Mouse (Mus musculus): ENCODE results near the gene Egln1. TPM values are rescaled to one million over a fixed set of nuclear protein-coding genes. Genes with fewer than 3 reads are reported as not detected.

Egln1 gene
- total and polyA plus RNA-seq, 3 experiments = 47.1 to 55.0 TPM; not detected in 1

DNA sequence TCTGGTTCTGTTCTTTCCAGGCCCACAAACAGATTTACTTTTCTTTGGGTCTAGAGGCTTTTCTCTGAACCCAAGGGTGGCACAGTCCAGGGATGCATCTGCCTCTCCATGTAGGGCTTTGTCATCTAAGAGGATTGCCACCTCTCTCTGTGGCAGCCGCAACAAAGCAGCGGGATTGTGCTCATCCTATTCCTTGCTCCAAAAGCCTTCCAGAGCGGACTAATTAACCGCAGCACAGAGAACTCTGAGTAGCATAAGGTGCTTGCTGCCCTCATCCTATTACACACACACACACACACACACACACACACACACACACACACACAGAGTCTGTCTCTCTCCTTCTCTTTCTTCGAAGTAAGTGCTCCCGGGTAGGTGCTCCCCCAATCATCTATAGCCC lies 5.3 kb downstream of the Egln1 start:
- no peak for DNase-seq (ENCODE audit: low read depth, low spot score)
- H3K4me3 ChIP-seq (ENCODE audit: control insufficient read depth in 1 of 2, insufficient read depth in 1 of 2, low read depth in 2 of 2, low read length in 2 of 2) = no peak overlapping the region
- H3K27ac ChIP-seq (ENCODE audit: control insufficient read depth, low read depth, low read length) = no peak overlapping the region
- TF ChIP-seq MXI1 (IDR thresholded peaks at IDR 0.05; ENCODE audit: low read depth, low read length) (no peak), HCFC1 (IDR thresholded peaks at IDR 0.05; ENCODE audit: low read depth, low read length) (no peak)
- H3K9ac ChIP-seq (ENCODE audit: control insufficient read depth, low read depth, low read length, poor library complexity, severe bottlenecking) = no peak overlapping the region
- H3K9me3 ChIP-seq (replicated peaks; ENCODE audit: insufficient read depth, low read length) = no peaks in the 10 kb centered on the region
- peaks cover 3 to 10% of the 10 kb centered on the region in 2 experiments for H3K36me3 ChIP-seq (ENCODE audit: control insufficient read depth in 1 of 2, insufficient read depth in 2 of 2, low read length in 2 of 2)
- peaks cover 5 to 11% of the 10 kb centered on the region in 2 experiments; a peak in 3 of 4 replicates for H3K4me1 ChIP-seq (ENCODE audit: control insufficient read depth in 1 of 2, insufficient read depth in 2 of 2, low read length in 2 of 2)
- no peaks in the 10 kb centered on the region for H3K27me3 ChIP-seq (ENCODE audit: control insufficient read depth in 1 of 2, insufficient read depth in 2 of 2, low read length in 2 of 2)
- H3K79me2 ChIP-seq (ENCODE audit: control insufficient read depth, insufficient read depth, low read length, poor library complexity) = peaks cover 52% of the 10 kb centered on the region

DNA sequence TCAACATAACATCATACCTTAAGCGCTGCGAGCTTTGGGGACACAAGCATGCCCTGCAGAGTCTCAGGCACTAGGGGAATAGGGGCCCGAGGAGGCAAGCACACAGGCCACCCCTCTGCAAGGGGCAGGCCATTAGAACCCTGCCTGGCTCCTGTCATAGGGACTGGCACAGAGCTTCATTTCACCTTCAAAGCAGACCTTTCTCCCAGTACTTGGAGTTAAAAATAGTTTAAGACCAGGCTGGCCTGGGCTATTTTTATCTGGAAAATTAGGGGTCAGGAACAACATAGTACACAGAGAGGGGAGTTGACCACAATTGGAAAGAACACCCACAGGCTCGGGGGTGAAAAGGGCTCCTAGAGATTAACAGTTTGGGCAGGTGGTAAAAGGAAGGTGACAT lies 11.8 kb downstream of the Egln1 start:
- no peaks in the 10 kb centered on the region for H3K4me1 ChIP-seq (ENCODE audit: control insufficient read depth in 1 of 2, insufficient read depth in 2 of 2, low read length in 2 of 2)
- H3K9ac ChIP-seq (ENCODE audit: control insufficient read depth, low read depth, low read length, poor library complexity, severe bottlenecking) = no peak overlapping the region
- H3K36me3 ChIP-seq (ENCODE audit: control insufficient read depth in 1 of 2, insufficient read depth in 2 of 2, low read length in 2 of 2) = peaks cover 0 to 2% of the 10 kb centered on the region in 2 experiments; a peak in 2 of 4 replicates
- no peaks in the 10 kb centered on the region for H3K27me3 ChIP-seq (ENCODE audit: control insufficient read depth in 1 of 2, insufficient read depth in 2 of 2, low read length in 2 of 2)
- H3K4me3 ChIP-seq (ENCODE audit: control insufficient read depth in 1 of 2, insufficient read depth in 1 of 2, low read depth in 2 of 2, low read length in 2 of 2) = no peak overlapping the region
- TF ChIP-seq CTCF (IDR thresholded peaks at IDR 0.05 in 2 of 3, conservative IDR thresholded peaks at IDR 0.05 in 1 of 3; ENCODE audit: control insufficient read depth in 1 of 3, insufficient read depth in 1 of 3, low read depth in 2 of 3, low read length in 3 of 3, poor library complexity in 1 of 3, severe bottlenecking in 1 of 3) = no peak
- no peak for TF ChIP-seq MYB (IDR thresholded peaks at IDR 0.05; ENCODE audit: low read depth, low read length)
- no peak for TF ChIP-seq ELF1 (IDR thresholded peaks at IDR 0.05; ENCODE audit: low read depth, low read length)
- no peak for TF ChIP-seq RAD21 (IDR thresholded peaks at IDR 0.05; ENCODE audit: low read depth, low read length)
- no peak for TF ChIP-seq MYC (IDR thresholded peaks at IDR 0.05; ENCODE audit: low read depth, low read length)
- no peak for TF ChIP-seq CHD1 (IDR thresholded peaks at IDR 0.05; ENCODE audit: low read depth, low read length)
- TF ChIP-seq JUND (IDR thresholded peaks at IDR 0.05; ENCODE audit: low read depth, low read length) = no peak
- TF ChIP-seq GABPA (IDR thresholded peaks at IDR 0.05; ENCODE audit: low read depth, low read length) = no peak
- no peak for TF ChIP-seq KAT2A (conservative IDR thresholded peaks at IDR 0.05; ENCODE audit: low read depth, low read length)
- TF ChIP-seq E2F4 (IDR thresholded peaks at IDR 0.05; ENCODE audit: borderline replicate concordance, low read depth, low read length) = no peak
- peaks cover 28% of the 10 kb centered on the region for H3K79me2 ChIP-seq (ENCODE audit: control insufficient read depth, insufficient read depth, low read length, poor library complexity)
- DNase-seq (ENCODE audit: low read depth, low spot score) = no peak
- H3K27ac ChIP-seq (ENCODE audit: control insufficient read depth, low read depth, low read length) = no peak overlapping the region
- no peaks in the 10 kb centered on the region for H3K9me3 ChIP-seq (replicated peaks; ENCODE audit: insufficient read depth, low read length)

DNA sequence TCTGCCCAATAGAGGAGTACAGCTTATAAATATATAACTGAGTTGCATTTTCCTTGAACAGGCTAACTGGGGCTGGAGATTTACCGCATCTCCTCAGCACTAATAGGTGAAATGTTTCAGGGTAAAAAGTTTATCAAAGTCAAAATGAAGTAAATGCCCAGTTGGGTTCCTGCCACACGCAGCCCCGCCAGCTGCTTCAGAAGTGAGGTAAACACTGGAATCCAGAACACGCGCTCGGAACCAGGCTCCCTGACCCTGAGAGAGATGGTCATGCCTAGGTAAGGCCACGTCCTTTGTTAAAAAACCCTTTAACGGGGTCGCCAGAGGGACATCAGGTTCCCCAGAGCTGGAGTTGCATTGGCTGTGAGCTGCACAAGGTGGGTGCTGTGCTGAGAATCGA lies 12.4 kb downstream of the Egln1 start:
- Histone ChIP-seq H3K36me3 (ENCODE audit: control insufficient read depth in 1 of 2, insufficient read depth in 2 of 2, low read length in 2 of 2) (peaks cover 0 to 2% of the 10 kb centered on the region in 2 experiments; a peak in 2 of 4 replicates), H3K4me1 (ENCODE audit: control insufficient read depth in 1 of 2, insufficient read depth in 2 of 2, low read length in 2 of 2) (no peaks in the 10 kb centered on the region), H3K79me2 (ENCODE audit: control insufficient read depth, insufficient read depth, low read length, poor library complexity) (peaks cover 26% of the 10 kb centered on the region)

More for the DNA sequence above, 12.4 kb downstream of the Egln1 start:
- no peak overlapping the region for H3K4me3 ChIP-seq (ENCODE audit: control insufficient read depth in 1 of 2, insufficient read depth in 1 of 2, low read depth in 2 of 2, low read length in 2 of 2)
- H3K27me3 ChIP-seq (ENCODE audit: control insufficient read depth in 1 of 2, insufficient read depth in 2 of 2, low read length in 2 of 2) = no peaks in the 10 kb centered on the region
- TF ChIP-seq POLR2AphosphoS5 (IDR thresholded peaks at IDR 0.05; ENCODE audit: borderline replicate concordance, low read depth, low read length) (no peak), ZNF384 (IDR thresholded peaks at IDR 0.05; ENCODE audit: low read depth, low read length) (no peak), MXI1 (IDR thresholded peaks at IDR 0.05; ENCODE audit: low read depth, low read length) (no peak), MEF2A (IDR thresholded peaks at IDR 0.05; ENCODE audit: extremely low read depth, insufficient replicate concordance, low read depth, low read length, poor library complexity, severe bottlenecking) (no peak), TCF12 (IDR thresholded peaks at IDR 0.05; ENCODE audit: low read depth, low read length) (no peak), RCOR1 (IDR thresholded peaks at IDR 0.05; ENCODE audit: low read depth, low read length) (no peak), MYC (IDR thresholded peaks at IDR 0.05; ENCODE audit: low read depth, low read length) (no peak), CTCF (IDR thresholded peaks at IDR 0.05 in 2 of 3, conservative IDR thresholded peaks at IDR 0.05 in 1 of 3; ENCODE audit: control insufficient read depth in 1 of 3, insufficient read depth in 1 of 3, low read depth in 2 of 3, low read length in 3 of 3, poor library complexity in 1 of 3, severe bottlenecking in 1 of 3) (no peak), ETS1 (IDR thresholded peaks at IDR 0.05; ENCODE audit: low read depth, low read length) (no peak), NRF1 (IDR thresholded peaks at IDR 0.05; ENCODE audit: insufficient read depth, low read depth, low read length, poor library complexity, severe bottlenecking) (no peak), BHLHE40 (IDR thresholded peaks at IDR 0.05; ENCODE audit: borderline replicate concordance, low read depth, low read length) (no peak), MAX (IDR thresholded peaks at IDR 0.05; ENCODE audit: low read length) (no peak), GABPA (IDR thresholded peaks at IDR 0.05; ENCODE audit: low read depth, low read length) (no peak)
- H3K27ac ChIP-seq (ENCODE audit: control insufficient read depth, low read depth, low read length) = no peak overlapping the region
- H3K9me3 ChIP-seq (replicated peaks; ENCODE audit: insufficient read depth, low read length) = no peaks in the 10 kb centered on the region
- no peak overlapping the region for H3K9ac ChIP-seq (ENCODE audit: control insufficient read depth, low read depth, low read length, poor library complexity, severe bottlenecking)
- no peak for DNase-seq (ENCODE audit: low read depth, low spot score)
